Mouse (Mus musculus) granulocyte monocyte progenitor cell, adult 5-6 weeks (primary cell): ENCODE measurements around the gene Plin5. TPM values are rescaled to one million over a fixed set of nuclear protein-coding genes. Genes with fewer than 3 reads are reported as not detected.
"Not testable (repeated sequence)": the region's sequence is repeated elsewhere in the genome, so short reads cannot be mapped to it uniquely, and the experiment has no call there.

Source experiments
- ATAC-seq: replicated peaks from 2 replicates; pipeline ENCODE4 v1.8.0; 2016; ENCODE audit warnings: mild to moderate bottlenecking, moderate TSS enrichment, inconsistent platforms; ENCODE audit not compliant: poor library complexity, severe bottlenecking
- total RNA-seq, 2 experiments: library from RNA; stranded (forward) in 1 of 2; stranded (reverse) in 1 of 2; fragments of 200-712, 200-1000 nt in 1 of 2; fragments of >200 nt in 1 of 2; fragmentation: Nextera tagmentation in 1 of 2; gene quantifications; 2 replicates each; pipeline ENCODE4 v1.2.3; 2014 to 2017

Gene Plin5
- total RNA-seq, 2 experiments from 2014 or later = not detected

- no peak for ATAC-seq
Observed at GRCm38 (mm10) chr17:56109219-56110051, 8.0 kb downstream of the Plin5 start, which contains the start of gene Plin4. Gene Plin4 (minus strand): TSS chr17:56109803.

GRCm38 (mm10) chr17:56108334-56109044 is 8.9 kb downstream of the Plin5 start:
- ATAC-seq = no peak

GRCm38 (mm10) chr17:56107736-56108135 is 9.7 kb downstream of the Plin5 start:
- ATAC-seq = no peak

GRCm38 (mm10) chr17:56106981-56107380 is 10.4 kb downstream of the Plin5 start:
- no peak for ATAC-seq

GRCm38 (mm10) chr17:56106436-56106835 is 11.0 kb downstream of the Plin5 start:
- not testable (repeated sequence) for ATAC-seq

GRCm38 (mm10) chr17:56104821-56105220 is 12.6 kb downstream of the Plin5 start:
- not testable (repeated sequence) for ATAC-seq

- ATAC-seq = no peak
Observed at GRCm38 (mm10) chr17:56103465-56104285, 13.7 kb downstream of the Plin5 start.

GRCm38 (mm10) chr17:56102927-56103326 is 14.5 kb downstream of the Plin5 start:
- no peak for ATAC-seq

- ATAC-seq = no peak
Observed at GRCm38 (mm10) chr17:56102158-56102557, 15.2 kb downstream of the Plin5 start.

GRCm38 (mm10) chr17:56100811-56101210 is 16.6 kb downstream of the Plin5 start:
- no peak for ATAC-seq

GRCm38 (mm10) chr17:56098711-56099572 is 18.5 kb downstream of the Plin5 start:
- 0 out of 2 replicates have a peak, but pooled peaks have one; percentile 30 for ATAC-seq

- ATAC-seq = no peak
Observed at GRCm38 (mm10) chr17:56098180-56098579, 19.2 kb downstream of the Plin5 start.

GRCm38 (mm10) chr17:56096883-56097282 is 20.5 kb downstream of the Plin5 start:
- no peak for ATAC-seq

- ATAC-seq = no peak
Observed at GRCm38 (mm10) chr17:56092794-56093193, 24.6 kb downstream of the Plin5 start.

- ATAC-seq = no peak
Observed at GRCm38 (mm10) chr17:56092312-56092711, 25.1 kb downstream of the Plin5 start.

GRCm38 (mm10) chr17:56080781-56081585 is 36.4 kb downstream of the Plin5 start:
- no peak for ATAC-seq

- ATAC-seq = no peak
Observed at GRCm38 (mm10) chr17:56079921-56080320, 37.5 kb downstream of the Plin5 start.

GRCm38 (mm10) chr17:56078880-56079795 is 38.3 kb downstream of the Plin5 start, which contains the start of gene Hdgfl2:
Gene Hdgfl2 (plus strand): TSS chr17:56079634.
- ATAC-seq = peak; percentile 65
